Mouse (Mus musculus): ENCODE results near the gene Fancc. TPM values are rescaled to one million over a fixed set of nuclear protein-coding genes. Genes with fewer than 3 reads are reported as not detected.

The Fancc gene
- total RNA-seq, 2 experiments from 2014 or later, result 7.2 to 7.6 TPM

DNA sequence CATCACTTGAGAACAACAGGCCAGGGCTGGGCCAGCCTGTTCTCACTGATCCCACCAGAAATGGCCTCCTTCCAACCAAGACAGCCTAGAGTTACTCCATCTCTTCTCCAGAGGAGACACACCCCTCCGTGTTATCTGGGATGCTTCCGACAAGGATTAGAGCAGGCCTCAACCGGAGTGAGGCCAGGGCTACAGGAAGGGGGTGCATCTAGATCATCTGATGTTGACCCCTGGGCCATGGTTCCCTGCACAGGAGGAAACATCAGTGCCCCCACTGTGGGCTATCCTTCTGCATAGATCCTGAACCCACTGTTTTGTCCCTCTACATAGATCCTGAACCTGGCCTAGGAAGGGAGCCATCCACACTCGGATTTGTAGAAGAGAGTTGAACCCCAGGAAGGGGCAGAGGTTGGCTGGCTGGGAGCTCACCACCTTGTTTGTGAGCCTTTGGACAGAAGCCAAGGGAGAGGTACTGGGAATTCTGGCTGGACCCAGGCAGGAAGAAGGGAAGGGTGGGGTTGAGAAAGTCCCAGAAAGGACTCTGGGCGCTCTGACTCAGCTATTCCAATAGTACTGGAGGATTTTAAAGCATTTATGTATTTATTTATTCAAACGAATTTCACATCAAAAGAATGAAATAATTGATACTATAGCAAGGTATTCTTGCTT is 192.8 kb downstream of the Fancc start:
- no peak for DNase-seq (ENCODE audit: low spot score in 2 of 2)
- intact Hi-C loops (cut with DNase I), result no loop called here

DNA sequence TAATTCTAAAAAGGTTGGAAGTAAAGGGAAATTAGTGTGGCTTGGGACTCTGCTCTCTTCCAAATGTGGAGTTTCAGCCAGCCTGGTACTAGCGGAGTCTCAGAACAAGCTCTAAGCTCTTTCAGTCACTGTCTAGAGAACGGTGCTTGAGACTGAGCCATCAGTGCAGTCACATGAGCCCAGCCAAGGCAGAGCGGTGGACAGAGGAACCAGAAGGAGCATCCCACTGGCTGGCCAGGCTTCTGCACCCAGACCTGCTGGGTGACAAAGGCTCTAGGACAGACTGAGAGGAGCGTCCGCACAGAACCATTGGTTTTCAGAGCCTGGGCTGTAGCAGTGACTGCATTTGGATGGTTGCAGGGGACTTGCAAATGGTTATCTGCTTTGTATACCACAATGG is 194.7 kb downstream of the Fancc start:
- intact Hi-C loops (cut with DNase I), result no loop called here
- no peak for DNase-seq (ENCODE audit: low spot score in 2 of 2)

DNA sequence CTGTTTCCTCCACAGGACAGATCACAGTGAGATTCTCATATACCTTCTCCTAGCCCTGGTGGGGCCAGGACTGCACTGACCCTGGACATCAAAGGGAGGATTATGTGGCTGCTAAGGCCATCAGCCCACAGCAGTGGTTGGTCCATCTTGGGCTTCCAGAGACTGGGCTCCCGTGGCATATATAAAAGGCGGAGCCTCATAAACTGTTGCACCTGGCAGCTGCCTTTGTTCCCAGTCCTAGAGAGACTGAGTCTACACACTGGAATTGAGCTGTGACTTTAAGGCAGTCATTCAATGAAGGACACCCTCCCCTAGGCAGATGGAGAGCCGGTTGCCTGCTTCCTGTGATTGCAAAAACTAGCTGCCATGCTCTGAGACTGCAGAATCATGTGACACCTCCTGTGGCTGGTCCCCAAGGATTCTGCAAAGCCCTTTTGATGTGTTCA is 195.3 kb downstream of the Fancc start:
- intact Hi-C loops (cut with DNase I), result no loop called here

DNA sequence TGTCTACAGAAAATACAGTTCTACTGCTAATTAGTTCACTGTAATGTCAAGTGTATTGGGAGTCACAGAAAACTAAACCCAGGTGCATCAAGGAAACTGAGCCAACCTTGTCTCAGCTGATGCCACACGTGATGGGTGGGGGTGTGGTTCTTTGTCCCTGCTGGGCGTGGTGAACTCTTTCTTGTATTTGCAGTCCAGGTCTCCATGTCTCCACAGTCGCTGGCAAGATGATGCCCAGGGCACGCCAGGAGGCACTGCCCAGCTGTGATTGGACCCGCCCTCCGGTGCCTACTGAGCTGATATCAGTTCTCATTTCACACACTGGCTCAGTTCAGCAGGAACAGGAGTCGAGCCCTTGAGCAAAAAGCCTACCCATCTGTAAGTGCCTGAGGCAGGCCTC is 196.1 kb downstream of the Fancc start:
- intact Hi-C loops (cut with DNase I), result no loop called here
- DNase-seq (ENCODE audit: low spot score in 2 of 2), result no peak

More for the DNA sequence above, 195.3 kb downstream of the Fancc start:
- DNase-seq (ENCODE audit: low spot score in 2 of 2), result no peak

DNA sequence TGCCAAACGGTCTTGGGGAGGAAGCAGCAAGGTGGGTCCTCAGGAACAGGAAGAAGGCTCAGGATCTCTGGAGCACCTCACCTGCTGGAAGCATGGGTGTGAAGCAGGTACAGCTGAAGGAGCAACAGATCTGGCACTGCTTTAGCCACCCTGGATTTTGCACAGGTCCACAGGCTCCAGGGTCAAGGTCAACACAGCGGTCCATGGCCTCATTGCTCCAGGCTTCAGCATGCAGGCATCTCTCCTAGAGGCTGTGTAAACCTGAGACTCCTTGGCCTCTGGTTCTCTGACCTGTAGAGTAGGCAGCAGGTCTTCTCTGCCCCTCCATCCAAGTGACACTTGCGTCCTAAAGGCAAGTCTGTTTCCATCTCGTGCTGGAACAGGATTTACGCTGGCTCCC is 198.1 kb downstream of the Fancc start:
- intact Hi-C loops (cut with DNase I), result no loop called here
- DNase-seq (ENCODE audit: low spot score in 2 of 2), result no peak

DNA sequence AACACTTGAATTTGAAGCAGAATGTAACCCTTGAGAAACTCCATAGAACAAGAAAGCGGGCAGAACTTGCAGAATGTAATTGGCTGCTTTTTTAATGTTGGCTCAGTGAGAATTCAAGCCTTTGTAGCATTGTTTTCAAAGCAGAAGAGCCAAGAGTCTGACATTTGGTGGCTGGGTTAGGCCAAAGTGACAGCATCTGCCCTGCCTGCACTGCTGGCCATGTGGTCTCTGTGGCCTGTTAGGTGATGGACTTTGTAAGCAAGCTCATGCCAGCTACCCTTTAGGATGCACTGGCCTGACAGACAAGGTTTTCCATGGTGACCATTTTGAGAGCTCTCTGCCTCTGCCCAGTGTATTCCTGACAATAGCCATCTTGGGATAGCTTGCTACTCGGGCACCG is 199.1 kb downstream of the Fancc start:
- no peak for DNase-seq (ENCODE audit: low spot score in 2 of 2)
- intact Hi-C loops (cut with DNase I), result no loop called here

DNA sequence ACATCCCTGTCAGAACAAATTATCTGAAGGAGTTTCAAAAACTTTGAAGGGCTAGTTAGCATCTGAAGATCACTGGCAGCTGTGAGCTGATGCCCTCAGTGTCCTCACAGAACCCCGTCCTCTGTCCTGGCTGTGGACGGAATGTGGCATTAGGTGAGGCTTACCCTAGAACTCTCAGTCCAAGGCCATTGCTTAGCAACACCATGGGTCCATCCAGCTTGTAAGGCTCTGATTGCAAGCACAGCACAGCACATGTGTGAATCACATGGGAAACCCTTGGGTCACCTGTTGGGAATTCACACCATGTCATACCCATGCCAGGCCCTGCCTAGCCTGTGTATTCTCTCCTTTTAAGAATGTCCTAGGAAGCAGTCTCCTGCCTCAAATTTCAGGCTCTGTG is 200.1 kb downstream of the Fancc start:
- DNase-seq (ENCODE audit: low spot score in 2 of 2), result no peak
- intact Hi-C loops (cut with DNase I), result no loop called here

DNA sequence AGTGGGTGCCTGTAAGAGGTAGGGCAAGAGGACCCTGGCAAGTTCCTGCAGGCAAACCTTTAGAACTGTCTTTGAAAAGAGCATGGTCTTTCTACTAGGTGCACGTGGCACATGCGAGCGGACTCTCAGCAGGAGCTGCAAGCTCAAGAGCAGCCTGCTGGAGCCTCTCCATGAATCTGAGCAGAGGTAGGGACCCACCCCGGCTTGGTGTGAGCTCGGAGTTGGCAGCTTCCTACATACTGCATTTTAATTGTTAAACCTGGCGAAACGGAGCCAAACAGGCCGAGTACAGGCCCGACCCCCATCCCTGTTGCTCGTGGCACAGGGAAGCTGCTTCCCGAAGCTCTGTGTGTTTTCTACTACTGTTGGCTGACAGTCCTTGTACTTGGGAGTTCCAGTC is 200.8 kb downstream of the Fancc start:
- intact Hi-C loops (cut with DNase I), result no loop called here
- DNase-seq (ENCODE audit: low spot score in 2 of 2), result no peak

DNA sequence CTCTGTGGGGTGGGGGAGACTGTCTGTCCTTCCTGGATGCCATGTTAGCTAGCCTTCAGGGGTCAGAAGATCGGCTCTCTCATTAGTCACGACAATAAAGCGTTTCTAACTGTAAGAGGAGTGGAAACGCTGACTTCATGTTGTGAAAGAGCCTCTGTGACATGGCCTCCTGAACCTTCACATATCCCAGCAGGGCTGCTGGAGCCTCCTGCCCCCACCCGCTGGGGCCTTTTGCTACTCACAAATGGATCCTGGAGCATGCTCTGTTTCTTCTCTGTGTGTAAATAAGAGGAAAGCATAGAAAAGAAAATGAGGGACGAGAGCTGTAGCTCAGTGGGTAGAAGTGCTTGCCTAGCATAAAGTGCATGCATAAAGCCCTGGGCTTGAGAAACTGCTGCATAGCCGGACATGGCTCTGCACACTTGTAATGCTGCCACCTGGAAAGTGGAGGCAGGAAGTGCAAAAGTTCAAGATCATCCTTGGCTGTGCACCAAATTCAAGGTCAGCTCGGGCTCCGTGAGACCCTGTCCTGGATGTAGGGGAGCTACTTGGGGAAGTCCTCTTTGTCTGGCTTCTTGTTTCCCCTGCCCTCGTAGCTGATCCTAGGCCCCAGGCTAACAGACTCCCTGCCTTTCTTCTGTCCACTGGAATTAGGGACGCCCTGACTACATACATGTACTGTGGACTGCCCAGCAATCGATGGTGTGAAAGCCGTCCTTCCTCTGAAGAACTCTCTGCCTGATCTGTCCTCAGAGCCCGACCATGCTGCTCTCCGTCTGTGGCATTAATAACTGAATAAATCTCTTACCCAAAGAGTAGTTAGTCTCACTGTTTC is 202.5 kb downstream of the Fancc start:
- no peak for DNase-seq (ENCODE audit: low spot score in 2 of 2)
- intact Hi-C loops (cut with DNase I), result no loop called here

DNA sequence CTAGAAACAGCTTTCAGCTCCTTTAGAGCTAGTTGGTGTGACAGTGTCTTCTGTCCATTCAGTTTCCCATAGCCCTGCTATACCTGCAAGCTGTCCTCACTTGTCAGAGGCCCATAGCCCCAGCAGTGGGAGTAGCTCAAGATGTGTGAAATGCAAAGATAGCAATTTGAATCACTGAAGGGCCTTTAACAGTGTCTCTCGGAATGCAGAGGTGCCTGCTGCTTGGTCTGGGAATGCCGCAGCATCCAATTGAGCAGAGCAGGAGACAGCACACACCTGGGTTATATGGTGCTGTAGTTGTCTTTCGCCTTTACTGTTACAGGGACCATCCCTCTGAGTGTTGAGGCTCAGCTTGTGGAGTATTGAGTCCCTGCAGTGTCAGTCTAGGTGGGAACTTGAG is 203.4 kb downstream of the Fancc start:
- intact Hi-C loops (cut with DNase I), result no loop called here
- no peak for DNase-seq (ENCODE audit: low spot score in 2 of 2)

DNA sequence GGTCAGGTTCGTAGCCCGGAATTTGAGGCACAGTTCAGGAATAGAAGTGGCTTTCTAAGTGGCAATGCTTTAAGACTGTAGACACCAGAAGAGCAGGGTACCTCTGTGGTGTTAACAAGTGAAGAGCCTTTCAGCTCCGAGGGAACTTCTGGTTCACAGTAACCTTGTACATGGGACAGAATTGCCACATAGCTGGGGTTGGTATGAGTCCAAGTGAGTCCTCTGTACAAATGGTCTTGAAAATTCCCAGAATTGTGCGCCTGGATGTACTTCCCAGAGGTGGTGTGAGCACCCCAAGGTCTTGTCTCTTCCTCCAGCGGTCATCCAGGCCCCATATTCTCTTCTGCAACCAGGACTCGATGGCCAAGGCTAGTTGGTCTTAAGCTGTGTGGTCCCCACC is 206.1 kb downstream of the Fancc start:
- intact Hi-C loops (cut with DNase I), result no loop called here
- no peak for DNase-seq (ENCODE audit: low spot score in 2 of 2)

DNA sequence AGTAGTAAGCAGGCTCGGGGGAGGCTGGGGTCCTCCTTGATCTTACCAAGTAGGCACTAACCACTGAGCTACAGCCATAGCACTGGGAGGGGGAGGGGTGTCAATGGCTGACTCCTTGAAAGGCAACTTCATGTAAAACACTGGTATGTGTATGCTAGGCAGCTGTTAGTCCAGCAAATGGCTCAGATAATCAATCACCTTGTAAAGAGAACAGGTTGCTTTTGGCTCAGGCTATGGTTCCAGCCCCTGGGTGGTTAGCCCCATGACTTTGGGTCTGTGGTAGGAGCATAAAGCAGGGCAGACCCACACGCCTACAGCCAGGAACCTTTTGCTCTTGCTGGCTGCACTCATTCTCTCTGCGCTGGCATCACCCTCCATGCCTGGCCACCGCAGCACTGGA is 207.0 kb downstream of the Fancc start:
- no peak for DNase-seq (ENCODE audit: low spot score in 2 of 2)
- intact Hi-C loops (cut with DNase I), result no loop called here

DNA sequence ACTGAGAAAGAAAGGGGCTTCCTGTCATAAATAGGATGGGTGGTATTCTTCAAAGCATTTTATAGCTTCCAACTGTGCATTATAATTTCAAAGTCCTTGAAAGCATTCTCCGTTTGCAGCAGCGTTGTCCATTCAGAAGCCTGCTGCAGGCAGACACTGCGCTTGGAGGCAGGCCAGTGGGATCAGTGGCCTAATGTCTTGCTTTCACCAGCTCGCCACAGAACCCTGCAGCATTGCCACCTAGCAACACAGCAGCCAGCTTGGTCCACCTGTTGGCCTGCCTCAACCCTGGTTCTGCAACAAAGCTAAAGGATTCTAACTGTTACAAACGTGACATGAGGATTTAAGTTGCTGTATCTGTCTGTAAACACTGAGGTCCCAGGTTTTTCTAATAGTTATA is 207.4 kb downstream of the Fancc start:
- no peak for DNase-seq (ENCODE audit: low spot score in 2 of 2)
- intact Hi-C loops (cut with DNase I), result no loop called here

DNA sequence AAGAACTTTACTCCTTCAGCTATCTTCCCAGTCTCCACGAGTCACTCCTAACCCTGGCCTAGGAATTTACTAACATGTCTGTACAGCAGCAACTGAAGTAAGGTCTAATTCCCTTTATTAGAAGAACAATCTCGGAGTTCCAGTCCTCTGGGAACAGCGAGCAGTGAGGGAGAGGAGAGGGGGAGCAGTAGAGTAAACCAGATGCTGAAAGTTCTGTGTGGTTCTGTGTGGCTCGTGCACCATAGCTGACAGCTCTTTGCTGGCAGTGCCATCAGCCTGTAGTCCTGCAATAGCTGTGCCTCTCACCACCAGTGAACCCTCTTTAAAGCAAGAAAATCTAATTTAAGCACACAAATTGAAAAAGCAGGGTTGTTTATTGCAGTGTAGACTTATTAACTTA is 207.9 kb downstream of the Fancc start:
- intact Hi-C loops (cut with DNase I), result no loop called here
- no peak for DNase-seq (ENCODE audit: low spot score in 2 of 2)

DNA sequence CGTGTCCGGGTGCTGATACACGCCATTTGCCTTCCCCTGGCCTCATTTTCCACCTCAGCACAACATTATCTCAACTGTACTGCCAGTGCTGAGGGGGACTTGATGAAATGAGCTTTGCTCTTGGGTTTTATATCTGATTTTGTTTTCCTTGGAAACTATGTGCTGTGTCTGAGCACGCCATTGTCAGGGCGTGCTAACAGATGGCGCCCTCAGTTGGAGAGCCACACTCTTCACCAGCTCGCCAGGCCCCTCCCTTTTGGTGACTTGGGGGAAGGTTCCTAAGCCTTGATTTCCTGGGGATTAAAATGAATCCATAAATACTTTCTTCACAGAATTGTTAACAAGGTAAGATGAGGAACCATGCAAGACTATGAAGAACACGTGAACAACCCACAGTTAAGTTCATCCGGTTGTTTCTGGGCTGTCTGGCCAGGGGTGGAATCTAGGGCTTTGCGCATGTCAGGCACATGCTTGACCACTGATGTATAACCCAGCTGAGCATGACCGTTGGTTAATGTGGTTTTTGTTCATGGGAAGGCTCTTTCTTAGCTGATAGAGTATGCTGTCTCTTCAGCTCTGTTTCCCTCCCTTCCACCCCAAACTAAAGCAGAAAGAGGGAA is 210.5 kb downstream of the Fancc start:
- intact Hi-C loops (cut with DNase I), result no loop called here
- no peak for DNase-seq (ENCODE audit: low spot score in 2 of 2)

DNA sequence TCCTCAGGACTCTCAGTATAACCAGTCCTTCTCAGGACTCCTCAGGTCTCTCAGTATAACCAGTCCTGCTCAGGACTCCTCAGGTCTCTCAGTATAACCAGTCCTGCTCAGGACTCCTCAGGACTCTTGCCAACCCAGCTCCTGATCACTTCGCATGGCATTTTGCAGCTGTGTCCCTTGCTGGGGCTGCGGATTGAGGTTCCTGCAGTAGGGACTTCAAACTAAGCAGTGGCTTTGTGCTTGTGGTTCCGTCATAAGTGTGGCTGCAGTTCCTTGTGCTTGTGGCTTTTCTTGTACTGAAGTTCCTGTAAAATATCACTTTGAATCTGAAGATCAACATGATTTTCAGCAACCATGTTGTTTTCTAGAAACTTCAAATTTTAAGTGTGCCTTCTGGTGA is 212.3 kb downstream of the Fancc start:
- intact Hi-C loops (cut with DNase I), result no loop called here
- no peak for DNase-seq (ENCODE audit: low spot score in 2 of 2)

DNA sequence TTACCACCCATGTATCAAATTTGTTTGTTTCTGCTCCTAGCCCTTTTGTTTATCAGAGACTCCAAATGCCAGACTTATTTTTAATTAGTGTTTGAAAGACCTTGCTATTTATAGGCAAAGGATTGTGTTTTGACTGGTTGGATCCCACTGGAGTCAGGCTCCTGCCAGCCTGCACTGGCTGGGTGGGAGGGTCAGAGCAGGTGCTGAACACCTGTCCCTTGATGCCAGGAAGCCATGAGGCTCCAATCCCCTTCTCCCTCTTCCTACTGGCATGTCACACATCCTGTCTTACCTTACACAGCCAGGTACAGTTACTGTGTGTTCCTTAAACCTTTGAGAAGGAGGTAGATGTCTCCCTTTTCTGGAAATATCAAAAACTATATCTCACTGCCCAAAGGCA is 213.8 kb downstream of the Fancc start:
- DNase-seq (ENCODE audit: low spot score in 2 of 2), result no peak

DNA sequence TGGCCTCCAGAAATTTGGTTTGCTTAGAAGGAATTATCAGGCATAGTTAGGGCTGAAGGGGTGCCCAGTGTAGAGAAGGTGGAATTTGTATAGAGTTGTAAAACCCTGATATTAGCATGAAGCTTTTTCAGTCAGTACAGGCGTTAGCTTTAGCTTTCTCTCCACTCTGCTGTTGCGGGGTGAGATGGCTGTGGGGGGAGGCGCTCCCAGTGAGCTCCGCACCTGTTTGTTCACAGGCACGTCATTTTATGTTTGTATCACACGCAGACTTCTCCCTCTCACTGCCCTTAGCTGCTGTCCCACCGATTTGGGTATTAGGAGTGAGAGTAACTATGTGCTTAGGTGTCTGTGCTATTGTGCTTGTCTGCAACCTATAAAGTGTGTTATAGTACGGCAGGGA is 215.9 kb downstream of the Fancc start:
- intact Hi-C loops (cut with DNase I), result no loop called here
- DNase-seq (ENCODE audit: low spot score in 2 of 2), result no peak

More for the DNA sequence above, 213.8 kb downstream of the Fancc start:
- intact Hi-C loops (cut with DNase I), result no loop called here

DNA sequence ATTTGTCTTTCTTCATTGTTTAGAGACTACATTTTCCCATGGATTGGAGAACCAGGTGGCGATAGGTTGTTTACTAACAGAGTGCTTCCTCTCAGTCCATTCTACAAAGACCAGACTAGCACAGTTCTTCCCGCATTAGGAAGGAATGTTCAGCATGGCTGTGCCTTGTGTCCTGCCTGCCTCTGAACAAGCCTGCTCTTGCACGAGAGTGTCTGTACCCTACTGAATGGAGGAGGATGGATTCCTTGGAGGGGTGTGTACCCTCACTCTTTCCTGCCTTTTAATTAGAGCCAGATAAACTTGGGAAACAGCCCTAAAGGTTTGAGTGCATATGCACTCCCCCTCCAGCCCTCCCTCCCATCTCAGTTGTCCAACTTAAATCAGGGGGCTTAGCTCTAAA is 216.7 kb downstream of the Fancc start:
- DNase-seq (ENCODE audit: low spot score in 2 of 2), result no peak
- intact Hi-C loops (cut with DNase I), result no loop called here

DNA sequence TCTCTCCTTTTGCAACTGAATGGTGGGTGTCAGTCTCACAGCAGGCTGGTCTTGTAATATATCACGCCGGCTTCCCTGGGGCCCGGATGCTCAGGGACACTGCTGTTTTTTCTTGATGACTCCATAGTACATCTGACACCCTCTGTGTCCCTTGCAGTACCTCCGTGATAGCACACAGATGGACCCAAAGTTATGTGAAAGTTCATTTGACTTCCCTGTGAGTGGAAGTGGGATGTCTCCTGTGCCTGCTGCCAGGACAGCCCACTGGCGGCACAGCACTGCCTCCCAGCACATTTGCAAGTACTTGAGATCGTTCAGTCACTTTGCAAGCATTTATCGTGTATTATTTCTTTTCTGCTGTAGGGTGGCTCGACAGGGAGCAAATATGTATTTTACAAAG is 217.3 kb downstream of the Fancc start:
- no peak for DNase-seq (ENCODE audit: low spot score in 2 of 2)
- intact Hi-C loops (cut with DNase I), result no loop called here
